Mouse (Mus musculus): ENCODE measurements around the gene Creb3l4. TPM values are rescaled to one million over a fixed set of nuclear protein-coding genes. Genes with fewer than 3 reads are reported as not detected.
A peak's percentile ranks its signal among the peaks of the same experiment; 100 is the strongest.
"Not testable (repeated sequence)": the region's sequence is repeated elsewhere in the genome, so short reads cannot be mapped to it uniquely, and the experiment has no call there.

The Creb3l4 gene
- polyA plus RNA-seq (2012; rRNA removed), result 2.0 TPM in 2 replicates

- peak within 1 kb of the TSS; percentile 45 for H3K4me3 ChIP-seq (replicated peaks; ENCODE audit: extremely low read depth, low read depth, low read length)
- peaks cover 2% of the 10 kb centered on the region; the same call in 1 of the 2 replicates for H3K4me1 ChIP-seq (ENCODE audit: control insufficient read depth, insufficient read depth, low read length)
- WGBS, result 17% methylated on average over 19 of the region's 19 CpGs
- DNase-seq, result peak; percentile 61
- TF ChIP-seq CTCF (IDR thresholded peaks at IDR 0.05; ENCODE audit: insufficient read depth, low read length) (no peak), POLR2A (IDR thresholded peaks at IDR 0.05; ENCODE audit: borderline replicate concordance, extremely low read depth, low read depth, low read length) (no peak; the same call in 1 of the 2 replicates)
These were observed at the start of gene Creb3l4 for GRCm38 (mm10) chr3:90242984-90243775. Creb3l4 (minus strand) TSS chr3:90243512.

- peak; percentile 96 for DNase-seq
- under 1% methylated on average over 47 of the region's 47 CpGs for WGBS
- TF ChIP-seq CTCF (IDR thresholded peaks at IDR 0.05; ENCODE audit: insufficient read depth, low read length) (no peak), POLR2A (IDR thresholded peaks at IDR 0.05; ENCODE audit: borderline replicate concordance, extremely low read depth, low read depth, low read length) (peak; percentile 67; the same call in 1 of the 2 replicates)
- Histone ChIP-seq H3K4me1 (ENCODE audit: control insufficient read depth, insufficient read depth, low read length) (peaks cover 19% of the 10 kb centered on the region), H3K4me3 (replicated peaks; ENCODE audit: extremely low read depth, low read depth, low read length) (peak within 1 kb of the TSS; percentile 98)
These were observed 49.3 kb upstream of the Creb3l4 start, which contains the start of gene Gatad2b for GRCm38 (mm10) chr3:90292345-90293275. Gatad2b (plus strand) TSS chr3:90293178.

GRCm38 (mm10) chr3:90291982-90292344 lies 48.7 kb upstream of the Creb3l4 start:
- peaks cover 15% of the 10 kb centered on the region for H3K4me1 ChIP-seq (ENCODE audit: control insufficient read depth, insufficient read depth, low read length)
- peak overlapping the region; percentile 98 for H3K4me3 ChIP-seq (replicated peaks; ENCODE audit: extremely low read depth, low read depth, low read length)
- WGBS, result 16% methylated on average over 2 of the region's 2 CpGs
- DNase-seq, result no peak
- TF ChIP-seq CTCF (IDR thresholded peaks at IDR 0.05; ENCODE audit: insufficient read depth, low read length), result no peak
- TF ChIP-seq POLR2A (IDR thresholded peaks at IDR 0.05; ENCODE audit: borderline replicate concordance, extremely low read depth, low read depth, low read length), result no peak

- DNase-seq, result no peak
- Histone ChIP-seq H3K4me3 (replicated peaks; ENCODE audit: extremely low read depth, low read depth, low read length) (no peak overlapping the region), H3K4me1 (ENCODE audit: control insufficient read depth, insufficient read depth, low read length) (peaks cover 9% of the 10 kb centered on the region)
- TF ChIP-seq POLR2A (IDR thresholded peaks at IDR 0.05; ENCODE audit: borderline replicate concordance, extremely low read depth, low read depth, low read length), result no peak
- TF ChIP-seq CTCF (IDR thresholded peaks at IDR 0.05; ENCODE audit: insufficient read depth, low read length), result no peak
- 89% methylated on average over 1 of the region's 1 CpGs for WGBS
These were observed 47.3 kb upstream of the Creb3l4 start for GRCm38 (mm10) chr3:90290602-90291001.

GRCm38 (mm10) chr3:90289403-90289802 lies 46.1 kb upstream of the Creb3l4 start:
- not testable (repeated sequence) for H3K4me1 ChIP-seq (ENCODE audit: control insufficient read depth, insufficient read depth, low read length); DNase-seq; H3K4me3 ChIP-seq (replicated peaks; ENCODE audit: extremely low read depth, low read depth, low read length)
- 49% methylated on average over 2 of the region's 3 CpGs for whole genome bisulfite sequencing

- TF ChIP-seq CTCF (IDR thresholded peaks at IDR 0.05; ENCODE audit: insufficient read depth, low read length) (no peak), POLR2A (IDR thresholded peaks at IDR 0.05; ENCODE audit: borderline replicate concordance, extremely low read depth, low read depth, low read length) (no peak)
- WGBS, result 97% methylated on average over 2 of the region's 2 CpGs
- no peak for DNase-seq
- H3K4me1 ChIP-seq (ENCODE audit: control insufficient read depth, insufficient read depth, low read length), result 0 out of 2 replicates have a peak, but pooled peaks cover 2% of the 10 kb centered on the region
- no peak overlapping the region for H3K4me3 ChIP-seq (replicated peaks; ENCODE audit: extremely low read depth, low read depth, low read length)
These were observed 40.8 kb upstream of the Creb3l4 start for GRCm38 (mm10) chr3:90284150-90284549.

GRCm38 (mm10) chr3:90280708-90281107 lies 37.4 kb upstream of the Creb3l4 start:
- WGBS, result 91% methylated on average over 9 of the region's 9 CpGs
- DNase-seq, result no peak
- H3K4me3 ChIP-seq (replicated peaks; ENCODE audit: extremely low read depth, low read depth, low read length), result no peak overlapping the region
- 0 out of 2 replicates have a peak, but pooled peaks cover 2% of the 10 kb centered on the region for H3K4me1 ChIP-seq (ENCODE audit: control insufficient read depth, insufficient read depth, low read length)
- no peak for TF ChIP-seq POLR2A (IDR thresholded peaks at IDR 0.05; ENCODE audit: borderline replicate concordance, extremely low read depth, low read depth, low read length)
- TF ChIP-seq CTCF (IDR thresholded peaks at IDR 0.05; ENCODE audit: insufficient read depth, low read length), result no peak

GRCm38 (mm10) chr3:90279743-90280142 lies 36.4 kb upstream of the Creb3l4 start:
- 72% methylated on average over 7 of the region's 7 CpGs for WGBS
- TF ChIP-seq CTCF (IDR thresholded peaks at IDR 0.05; ENCODE audit: insufficient read depth, low read length), result no peak
- TF ChIP-seq POLR2A (IDR thresholded peaks at IDR 0.05; ENCODE audit: borderline replicate concordance, extremely low read depth, low read depth, low read length), result no peak
- H3K4me1 ChIP-seq (ENCODE audit: control insufficient read depth, insufficient read depth, low read length), result 0 out of 2 replicates have a peak, but pooled peaks cover 2% of the 10 kb centered on the region
- H3K4me3 ChIP-seq (replicated peaks; ENCODE audit: extremely low read depth, low read depth, low read length), result no peak overlapping the region
- DNase-seq, result no peak

GRCm38 (mm10) chr3:90279216-90279615 lies 35.9 kb upstream of the Creb3l4 start:
- 92% methylated on average over 9 of the region's 9 CpGs for WGBS
- no peak for DNase-seq
- Histone ChIP-seq H3K4me1 (ENCODE audit: control insufficient read depth, insufficient read depth, low read length) (0 out of 2 replicates have a peak, but pooled peaks cover 2% of the 10 kb centered on the region), H3K4me3 (replicated peaks; ENCODE audit: extremely low read depth, low read depth, low read length) (no peak overlapping the region)
- TF ChIP-seq POLR2A (IDR thresholded peaks at IDR 0.05; ENCODE audit: borderline replicate concordance, extremely low read depth, low read depth, low read length) (no peak), CTCF (IDR thresholded peaks at IDR 0.05; ENCODE audit: insufficient read depth, low read length) (no peak)

Data from lung, adult 2 months (tissue).